Mouse (Mus musculus): ENCODE measurements around the gene Aup1.

GRCm38 (mm10) chr6:83031921-83032590, 22.3 kb upstream of the Aup1 start:
- TF ChIP-seq MAFK (IDR thresholded peaks at IDR 0.05; ENCODE audit: insufficient read depth, low read depth, low read length) (no peak), ZC3H11A (IDR thresholded peaks at IDR 0.05; ENCODE audit: borderline replicate concordance, low read depth, low read length) (no peak), ZNF384 (IDR thresholded peaks at IDR 0.05; ENCODE audit: low read depth, low read length) (no peak), HCFC1 (IDR thresholded peaks at IDR 0.05; ENCODE audit: borderline replicate concordance, insufficient read depth, low read length) (no peak), CHD2 (IDR thresholded peaks at IDR 0.05; ENCODE audit: low read depth, low read length) (no peak)
